Mouse (Mus musculus) embryonic fibroblast, embryonic 13.5 days (primary cell): ENCODE measurements around the gene Sbf2.

Experiments
- CTCF ChIP-seq: IDR thresholded peaks from 2 replicates; pipeline ENCODE4 v1.5.1; 2011; ENCODE audit warnings: mild to moderate bottlenecking, control low read depth, low read length, moderate library complexity, borderline replicate concordance; ENCODE audit not compliant: insufficient read depth
- POLR2A ChIP-seq: IDR thresholded peaks from 2 replicates; pipeline ENCODE4 v1.6.1; 2011; ENCODE audit warnings: low read depth, mild to moderate bottlenecking, control low read depth, low read length, moderate library complexity

DNA sequence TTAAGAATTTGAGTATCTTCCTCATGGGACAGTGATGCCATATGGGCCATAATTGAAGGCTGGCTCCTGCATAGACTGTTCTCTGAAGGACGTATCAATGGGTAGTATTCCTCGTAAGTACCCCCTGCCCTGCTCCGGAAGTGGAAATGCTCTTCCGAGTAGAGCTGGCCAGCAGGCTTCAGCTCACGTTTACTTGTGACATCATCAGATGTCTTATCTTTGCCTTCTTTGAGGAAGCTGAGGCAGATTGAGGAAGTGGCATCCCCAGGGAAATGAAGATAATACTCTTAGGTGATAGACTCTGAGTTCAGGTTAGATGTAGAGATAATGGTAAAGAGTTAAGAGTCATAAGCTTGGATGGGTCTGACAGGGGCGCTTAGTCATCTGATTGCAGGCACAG lies 31.1 kb upstream of the Sbf2 start:
- TF ChIP-seq POLR2A (no peak), CTCF (no peak)
